Mouse (Mus musculus): ENCODE data around the gene Lats1.

GRCm38 (mm10) chr10:7700120-7700519 lies 19.1 kb downstream of the Lats1 start:
- TF ChIP-seq CTCF (IDR thresholded peaks at IDR 0.05; ENCODE audit: extremely low read depth, insufficient read depth, insufficient read length, insufficient replicate concordance) (no peak), POLR2A (IDR thresholded peaks at IDR 0.05; ENCODE audit: low read depth, low read length) (no peak)
